Mouse (Mus musculus) kidney, postnatal 25 days (tissue): ENCODE measurements around the gene Nupl1.

ENCODE experiments used
- DNase-seq, 2 experiments: peaks; one replicate each; pipeline ENCODE4 v3.0.0; 2021; ENCODE audit warnings: mixed read lengths in 2 of 2

The Nupl1 gene

DNA sequence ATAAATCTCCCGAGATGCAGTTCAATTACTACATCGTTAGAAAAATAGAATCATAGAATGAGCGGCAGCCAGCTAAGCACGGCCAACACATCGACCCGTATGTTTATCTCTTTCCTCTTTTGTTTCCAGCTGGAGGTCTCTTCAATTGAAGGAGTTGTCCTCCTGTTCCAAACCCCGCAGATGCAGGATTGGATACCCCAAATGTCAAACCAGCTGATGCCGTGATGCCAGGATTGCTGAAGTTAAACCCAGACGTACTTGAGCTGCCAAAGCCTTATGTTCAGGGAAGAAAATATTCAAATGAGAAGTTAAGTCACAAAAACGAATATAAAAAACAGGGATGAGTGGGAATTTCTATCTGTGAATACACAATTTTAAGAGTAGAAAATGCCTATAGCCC is 31.3 kb downstream of the Nupl1 start:
- DNase-seq, result no peak

DNA sequence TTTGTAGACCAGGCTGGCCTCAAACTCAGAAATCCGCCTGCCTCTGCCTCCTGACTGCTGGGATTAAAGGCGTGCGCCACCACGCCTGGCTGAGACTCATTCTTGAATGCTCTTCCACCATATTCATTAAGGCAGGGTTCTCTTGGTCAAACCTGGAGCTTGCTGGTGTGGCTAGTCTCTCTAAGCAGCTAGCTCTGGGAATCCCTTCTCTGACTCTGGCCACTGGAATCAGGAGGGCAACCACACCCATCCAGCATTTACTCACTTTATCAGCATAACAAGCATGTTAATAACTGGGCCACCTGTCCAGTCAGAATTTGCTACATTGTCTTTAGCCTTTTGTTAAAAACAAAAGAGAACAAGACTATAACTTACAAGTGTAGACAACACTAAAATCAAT is 33.6 kb downstream of the Nupl1 start:
- no peak for DNase-seq

DNA sequence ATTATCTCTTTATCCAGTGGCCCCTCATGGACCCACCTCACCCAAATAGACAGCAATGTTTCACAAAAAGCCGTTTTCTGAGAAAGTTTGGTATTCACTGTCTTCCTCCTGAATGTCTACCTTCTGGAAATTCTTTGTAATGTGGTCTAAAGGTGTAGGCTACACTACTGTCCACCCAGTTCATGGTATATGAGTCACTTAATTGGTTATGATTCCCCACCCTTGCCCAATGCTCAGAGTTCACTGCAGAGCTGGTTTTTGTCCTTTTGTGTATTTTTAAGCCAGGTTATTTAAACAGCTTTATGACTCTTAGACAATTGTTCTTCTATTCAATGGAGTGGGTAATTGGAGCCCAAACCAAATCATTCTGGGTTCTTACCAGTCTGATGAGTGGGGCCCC is 35.1 kb downstream of the Nupl1 start:
- no peak for DNase-seq

DNA sequence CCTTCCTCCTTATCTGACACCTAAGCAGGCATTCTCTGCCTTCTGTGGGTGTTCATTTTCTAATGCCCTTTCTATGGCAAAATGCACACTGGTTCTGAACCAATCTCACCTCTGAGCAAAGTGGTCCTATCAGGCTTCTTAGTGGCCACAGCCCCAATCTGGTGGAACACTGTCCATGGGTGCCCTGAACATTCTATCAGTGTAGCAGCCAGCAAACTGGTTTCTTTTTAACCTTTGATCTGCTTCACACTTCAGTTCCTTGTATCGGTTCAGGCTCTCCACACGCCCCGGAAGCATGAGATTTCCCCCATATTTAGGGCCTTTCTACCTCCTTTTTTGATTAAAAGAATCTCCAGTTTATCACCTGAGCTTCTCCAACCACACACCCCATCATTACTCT is 36.2 kb downstream of the Nupl1 start:
- no peak for DNase-seq

DNA sequence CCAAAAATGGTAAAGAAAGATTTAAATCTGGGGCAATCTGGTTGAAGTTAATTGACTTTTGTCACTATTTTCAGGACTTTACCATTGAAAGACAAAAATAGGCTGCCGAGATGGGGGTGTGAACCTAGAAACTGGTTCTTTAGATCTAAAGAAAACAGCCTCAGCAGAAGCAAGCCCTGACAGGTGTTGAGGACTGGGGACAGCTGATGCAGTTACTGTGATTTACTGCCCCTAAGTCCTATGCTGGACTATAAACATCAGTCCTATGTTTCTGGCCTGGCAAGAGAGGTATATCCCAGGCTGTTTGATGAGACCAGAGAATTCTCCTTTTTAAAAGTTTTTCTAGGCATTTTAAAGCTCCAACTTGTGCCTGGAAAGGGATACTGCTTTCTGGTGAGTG is 37.2 kb downstream of the Nupl1 start:
- DNase-seq, result no peak

DNA sequence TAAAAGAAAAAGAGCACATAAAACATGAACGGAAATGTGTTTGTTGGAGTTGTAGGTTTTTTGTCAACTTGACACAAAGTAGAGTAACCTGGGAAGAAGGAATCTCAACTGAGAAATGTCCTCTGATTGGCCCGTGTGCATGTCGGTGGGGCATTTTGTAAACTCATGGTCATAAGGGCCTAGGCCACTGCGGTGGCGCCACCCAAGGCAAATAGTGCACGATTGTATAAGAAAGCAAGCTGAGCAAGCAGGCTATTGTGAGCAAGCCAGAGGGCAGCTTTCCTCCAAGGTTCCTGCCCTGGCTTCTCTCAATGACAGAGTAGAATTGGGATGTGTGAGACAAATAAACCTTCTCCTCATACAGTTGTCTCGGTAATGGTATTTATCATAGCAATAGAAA is 42.1 kb downstream of the Nupl1 start:
- no peak for DNase-seq

DNA sequence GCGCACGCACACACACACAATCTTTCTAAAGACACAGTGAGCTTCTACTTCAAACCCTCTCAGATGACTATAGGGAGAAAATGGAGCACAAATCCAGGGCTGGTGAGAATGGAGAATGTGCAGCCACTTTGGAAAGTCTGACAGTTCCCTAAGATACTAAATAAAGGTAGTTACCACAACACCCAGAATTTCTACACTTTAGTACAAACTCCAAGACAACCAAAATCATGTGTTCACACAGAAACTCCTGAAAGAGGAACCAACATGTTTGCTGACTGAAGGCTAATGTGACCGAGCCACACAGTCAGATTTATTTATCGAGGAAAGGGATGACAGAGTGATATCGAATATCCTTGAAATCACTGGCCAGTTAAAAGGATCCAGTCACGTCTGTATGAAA is 46.2 kb downstream of the Nupl1 start:
- no peak for DNase-seq

DNA sequence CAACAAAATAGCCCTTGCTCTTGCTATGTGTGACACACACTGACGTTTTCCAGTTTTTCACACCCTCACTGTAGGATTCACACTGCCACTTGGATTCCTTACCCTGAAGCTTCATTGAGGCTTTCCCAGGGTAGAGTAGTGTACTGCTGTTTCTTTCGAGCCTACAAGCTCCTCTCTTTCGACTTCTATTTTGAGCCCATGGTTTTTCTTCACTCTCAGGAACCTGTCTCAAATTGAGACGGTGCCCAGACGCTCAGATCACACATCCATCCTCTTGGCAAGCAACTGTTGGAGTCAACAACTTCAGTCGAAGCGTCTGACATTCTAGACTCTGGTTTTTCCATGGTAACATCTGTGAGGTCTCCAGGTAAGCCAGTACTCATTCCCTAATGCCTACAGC is 54.3 kb downstream of the Nupl1 start, which contains the start of gene Atp8a2:
TSS of gene Atp8a2 (minus strand) at position 296 of the 400 bp plus-strand sequence.
- DNase-seq, result no peak

DNA sequence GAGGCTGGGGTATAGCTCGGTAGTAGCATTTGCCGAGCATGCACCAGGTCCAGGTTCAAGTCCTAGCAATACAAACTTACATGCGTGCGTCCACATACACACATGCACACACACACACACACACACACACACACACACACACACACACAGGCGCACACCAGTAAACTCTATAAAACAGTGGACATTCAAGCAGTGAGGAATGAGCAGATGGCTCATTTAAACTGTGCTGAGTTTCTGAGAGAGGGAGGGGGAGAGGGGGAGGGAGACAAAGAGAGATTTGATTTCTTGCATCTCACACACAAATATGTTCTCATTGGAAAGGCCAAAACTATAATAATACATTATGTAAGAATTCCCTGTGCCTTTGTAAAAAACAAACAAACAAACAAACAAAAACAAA is 55.2 kb downstream of the Nupl1 start:
- DNase-seq, result no peak

DNA sequence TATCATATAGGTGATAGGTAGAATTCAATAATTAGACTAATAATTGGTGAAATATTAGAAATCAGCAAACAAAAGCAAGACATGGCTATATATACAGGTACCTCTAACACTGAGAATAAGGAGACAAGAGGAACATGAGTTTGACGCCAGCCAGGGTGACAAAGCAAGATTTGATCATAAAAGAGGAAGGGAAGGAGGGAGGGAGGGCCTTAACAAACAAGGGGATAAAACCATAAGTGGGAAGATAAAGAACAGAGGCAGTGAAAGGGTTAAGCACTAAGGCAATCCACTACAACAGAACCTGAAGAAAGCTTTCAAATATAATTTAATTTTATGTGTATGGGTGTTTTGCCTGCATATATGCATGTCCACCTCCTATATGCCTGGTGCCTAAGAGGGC is 56.6 kb downstream of the Nupl1 start:
- no peak for DNase-seq

DNA sequence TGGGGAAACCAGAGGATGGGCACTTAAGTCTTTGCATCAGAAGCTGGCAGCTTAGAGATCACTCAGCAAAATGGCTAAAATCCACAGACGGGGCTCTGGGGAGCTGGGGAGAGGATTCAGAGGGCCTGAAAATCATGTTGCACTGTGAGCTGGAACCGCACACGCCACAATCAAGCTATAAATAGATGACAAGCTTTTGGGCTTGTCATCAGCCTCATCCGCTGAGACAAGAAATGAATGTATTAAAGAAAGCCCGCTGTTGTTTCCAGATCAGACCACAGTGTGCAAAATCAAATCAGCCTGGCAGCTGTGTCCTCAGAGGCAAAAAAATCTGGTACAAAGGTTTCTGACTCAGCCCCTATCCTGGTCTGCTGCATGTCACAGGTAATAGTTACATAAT is 61.5 kb downstream of the Nupl1 start:
- no peak for DNase-seq

DNA sequence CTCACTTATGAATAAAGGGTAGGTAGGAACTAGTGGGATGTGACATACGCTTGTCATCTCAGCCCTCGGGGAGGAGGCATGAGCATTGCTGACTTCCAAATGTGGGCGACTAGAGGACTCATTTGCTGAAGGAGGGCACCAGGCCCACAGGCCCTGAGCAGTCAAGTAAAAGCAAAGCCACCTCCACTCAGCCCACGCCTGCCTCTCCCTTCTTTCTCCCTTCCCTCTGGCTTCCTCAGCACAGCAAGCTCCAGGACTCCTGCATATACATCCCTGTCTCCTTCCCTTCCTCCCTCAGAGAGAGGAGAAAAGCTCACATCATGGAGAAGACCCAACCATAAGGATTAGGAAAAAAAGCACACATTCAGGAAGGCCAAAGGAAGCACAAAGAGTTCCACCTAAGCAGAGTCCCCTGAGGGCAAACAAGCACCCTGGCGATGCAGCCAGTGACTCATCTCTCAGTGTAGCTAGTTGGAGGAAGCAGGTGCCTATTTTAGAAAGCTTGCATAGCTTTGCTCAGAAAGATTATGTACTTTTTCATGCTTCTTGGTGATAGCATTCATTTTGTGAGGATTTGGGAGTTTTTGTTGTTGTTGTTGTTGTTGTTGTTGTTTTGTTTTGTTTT is 62.9 kb downstream of the Nupl1 start:
- DNase-seq, result peak in 1 of 2 experiments; percentile 29

DNA sequence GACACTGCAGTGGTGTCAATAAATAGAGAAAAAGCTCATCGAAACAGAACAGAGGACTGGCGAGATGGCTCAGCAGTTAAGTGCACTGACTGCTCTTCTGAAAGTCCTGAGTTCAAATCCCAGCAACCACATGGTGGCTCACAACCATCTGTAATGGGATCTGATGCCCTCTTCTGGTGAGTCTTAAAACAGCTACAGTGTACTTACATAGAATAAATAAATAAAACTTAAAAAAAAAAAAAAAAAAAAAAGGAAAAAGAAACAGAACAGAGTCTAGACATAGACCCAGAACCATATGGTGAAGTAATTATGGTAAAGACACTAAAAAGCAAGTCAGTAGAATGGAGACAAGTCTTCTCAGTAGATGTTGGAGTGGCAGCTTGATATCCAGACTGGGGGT is 69.9 kb downstream of the Nupl1 start:
- DNase-seq, result no peak

DNA sequence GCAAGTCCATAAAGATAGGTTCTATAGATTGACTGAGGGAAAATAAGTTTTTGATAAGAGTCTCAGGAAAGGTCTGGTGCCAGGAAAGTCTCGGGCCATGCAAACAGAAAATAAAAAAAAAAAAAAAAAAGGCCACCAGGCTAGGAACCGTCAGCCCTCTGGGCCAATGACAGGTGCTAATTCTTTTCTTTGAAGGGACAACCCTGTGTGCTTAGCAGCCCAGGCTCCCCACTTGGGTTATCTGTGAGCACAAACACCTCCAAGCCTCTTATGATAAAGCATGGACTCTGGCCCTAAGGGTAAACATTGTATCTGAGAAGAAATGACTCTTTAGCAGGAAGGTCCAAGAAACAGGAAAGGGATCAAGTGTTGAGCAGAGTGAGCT is 72.7 kb downstream of the Nupl1 start:
- peak in 1 of 2 experiments; percentile 2 for DNase-seq

DNA sequence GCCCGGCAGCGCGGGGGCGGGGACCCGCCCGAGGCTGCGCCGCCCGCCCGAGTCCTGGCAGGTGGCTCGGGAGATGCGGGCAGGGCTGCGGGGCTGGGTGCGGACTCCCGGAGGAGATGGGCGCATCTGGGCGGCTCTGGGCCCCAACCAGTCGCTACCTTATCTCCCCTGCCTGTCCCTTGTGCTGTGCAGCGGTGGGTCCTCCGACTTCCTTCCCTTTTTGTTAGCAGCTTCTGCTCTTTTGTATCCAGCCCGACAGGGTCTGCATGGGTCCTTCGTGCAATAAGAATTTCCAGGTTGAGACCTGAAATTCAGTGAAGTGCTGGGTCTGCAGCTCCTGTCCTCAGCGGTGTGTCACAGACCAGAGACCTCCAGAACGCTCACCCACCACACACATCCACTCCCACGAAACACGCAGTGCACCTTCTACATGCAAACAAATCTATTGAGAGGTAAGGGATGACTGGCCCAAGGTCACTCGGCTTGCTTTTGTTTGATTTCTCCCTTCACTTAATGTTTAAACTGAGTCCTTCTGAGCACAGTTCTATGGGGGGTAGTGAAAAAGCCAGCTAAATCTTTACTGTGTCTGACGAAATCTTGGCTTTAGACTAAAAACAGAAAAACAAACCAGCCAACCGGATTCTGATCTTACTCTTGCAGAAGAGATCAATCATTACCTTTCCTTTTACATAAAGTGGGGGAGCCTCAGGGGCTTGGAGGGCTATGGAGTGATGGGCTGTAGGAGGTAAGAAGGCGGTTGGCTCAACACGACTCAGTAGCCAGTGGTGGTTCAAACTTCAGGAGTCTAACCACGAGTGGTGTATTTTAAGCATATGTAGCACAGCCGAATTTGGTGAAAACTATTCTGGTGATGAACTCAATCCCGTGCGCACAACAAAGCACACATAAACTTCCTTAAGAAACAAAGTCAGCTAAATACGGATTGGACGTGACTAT is 73.3 kb downstream of the Nupl1 start:
- DNase-seq, result peak in 1 of 2 experiments; percentile 34

DNA sequence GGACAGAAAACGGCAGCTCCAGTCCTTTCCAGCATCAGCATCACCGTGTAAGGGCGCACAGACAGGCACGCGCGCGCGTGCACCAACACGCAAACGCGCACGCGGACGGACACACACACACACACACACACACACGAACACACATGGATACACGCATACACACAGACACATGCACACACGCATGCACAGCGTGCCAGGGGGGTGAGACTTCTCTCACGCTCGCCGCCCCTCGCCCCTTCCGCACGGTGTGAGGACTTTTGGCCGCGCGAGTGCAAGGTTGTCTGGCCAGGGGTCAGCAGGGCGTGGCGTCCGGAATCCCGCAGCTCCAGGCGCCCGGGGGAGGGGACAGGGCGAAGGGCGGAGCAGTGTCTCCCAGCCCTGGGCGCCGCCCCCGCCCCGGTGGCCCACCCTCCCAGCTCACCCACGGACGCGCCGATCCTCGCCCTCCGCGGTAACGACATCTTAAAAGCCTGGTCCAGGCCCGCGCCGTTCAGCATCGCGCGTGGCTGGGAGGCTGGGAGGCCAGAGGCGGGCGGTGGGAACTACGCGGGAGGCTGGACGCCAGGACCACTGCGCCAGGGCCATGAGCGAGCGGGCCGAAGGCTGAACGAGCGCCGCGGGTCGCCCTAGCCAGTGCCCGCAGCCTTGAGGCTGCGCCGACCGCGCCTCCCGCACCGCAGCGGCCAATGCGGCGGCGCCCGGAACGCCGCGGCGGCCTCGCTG is 74.2 kb downstream of the Nupl1 start:
- peak; percentile 42 to 66 for DNase-seq

DNA sequence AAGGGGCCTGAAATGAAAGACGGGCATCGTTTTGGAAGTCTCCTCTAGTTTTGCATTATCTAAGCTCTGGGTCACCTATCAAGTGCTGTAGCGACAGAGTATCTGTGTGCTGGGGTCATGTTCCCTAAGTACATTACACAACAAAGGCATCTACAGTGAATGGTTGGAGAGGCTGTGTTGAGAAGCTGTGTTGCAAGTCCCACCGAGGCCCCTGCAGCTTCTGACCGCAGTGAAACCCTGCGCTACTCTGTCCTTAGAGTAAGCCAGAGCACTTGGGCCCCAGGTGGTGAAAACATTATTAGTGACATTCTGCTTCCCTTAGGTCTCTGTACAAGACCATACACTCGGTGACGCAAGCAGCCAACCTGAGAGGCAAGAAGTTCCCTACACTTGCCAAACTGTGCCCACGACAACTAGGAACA is 74.8 kb downstream of the Nupl1 start:
- DNase-seq, result no peak

DNA sequence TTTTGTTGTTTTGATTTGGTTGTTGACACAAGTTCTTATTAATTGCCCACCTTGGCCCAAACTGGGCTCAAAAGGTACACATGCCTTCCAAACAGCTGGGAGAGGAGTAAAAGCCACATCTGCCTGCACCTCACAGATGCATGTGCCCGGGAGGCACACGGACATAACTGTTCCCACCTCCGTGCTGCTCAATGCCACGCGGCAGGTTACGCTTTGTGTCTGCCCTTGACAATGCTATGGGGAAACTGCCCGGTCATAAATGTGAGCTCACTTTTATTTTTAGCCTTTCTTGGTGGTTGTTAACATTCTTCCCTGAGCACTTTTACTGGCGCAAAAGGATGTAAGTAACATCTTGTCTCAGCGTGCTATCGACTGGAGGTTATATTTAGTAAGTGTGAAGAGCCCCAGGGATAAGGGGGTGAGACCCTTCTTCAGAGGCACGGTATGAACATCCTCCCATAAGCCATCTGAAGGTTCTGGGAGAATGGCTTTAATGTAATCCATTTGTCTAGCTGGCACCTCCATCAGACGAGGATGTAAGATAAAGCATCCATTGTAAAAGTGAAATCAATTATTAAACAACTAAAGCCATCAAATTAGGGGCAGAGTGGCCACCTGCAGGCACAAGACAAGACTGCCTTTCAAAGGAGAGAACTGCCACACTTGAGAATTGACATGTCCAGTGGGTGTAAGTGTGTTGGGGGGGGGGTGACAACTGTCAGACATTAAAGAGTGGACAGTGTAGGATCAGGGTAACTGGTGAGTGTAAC is 78.8 kb downstream of the Nupl1 start:
- DNase-seq, result no peak

DNA sequence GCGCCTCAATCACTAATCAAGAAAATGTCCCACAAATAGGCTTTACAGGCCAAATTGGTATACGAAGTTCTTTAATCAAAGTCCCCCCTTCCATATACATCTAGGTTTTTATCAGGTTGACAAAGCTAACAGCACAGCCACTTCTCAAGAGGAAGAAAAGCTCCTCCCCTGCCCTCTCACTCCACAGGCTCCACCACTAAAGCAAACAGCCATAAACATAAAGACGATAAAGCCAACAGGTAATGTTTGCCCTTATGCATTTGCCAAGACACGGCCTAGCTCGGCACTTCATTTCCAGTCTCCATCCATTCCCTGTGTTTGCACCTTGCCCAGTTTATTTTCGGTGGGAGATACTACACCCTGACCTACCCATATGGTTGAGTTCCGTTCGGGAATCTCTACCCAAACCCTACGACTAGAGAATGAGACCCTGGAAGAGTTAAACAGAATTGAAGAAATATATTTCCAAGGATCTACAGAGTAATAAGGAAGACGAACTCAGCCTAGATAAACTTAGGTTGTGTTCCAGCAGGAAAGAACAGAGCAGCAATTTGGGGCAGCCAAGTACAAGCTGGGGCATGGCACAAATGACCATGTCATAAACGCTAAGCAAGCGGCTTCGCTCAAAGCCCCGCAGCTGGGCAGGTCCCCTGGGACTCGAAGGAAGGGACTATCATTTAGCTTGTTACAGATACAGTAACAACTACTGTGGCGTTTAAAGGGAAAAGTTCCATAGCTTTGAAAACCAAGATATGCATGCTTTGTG is 80.2 kb downstream of the Nupl1 start:
- no peak for DNase-seq

DNA sequence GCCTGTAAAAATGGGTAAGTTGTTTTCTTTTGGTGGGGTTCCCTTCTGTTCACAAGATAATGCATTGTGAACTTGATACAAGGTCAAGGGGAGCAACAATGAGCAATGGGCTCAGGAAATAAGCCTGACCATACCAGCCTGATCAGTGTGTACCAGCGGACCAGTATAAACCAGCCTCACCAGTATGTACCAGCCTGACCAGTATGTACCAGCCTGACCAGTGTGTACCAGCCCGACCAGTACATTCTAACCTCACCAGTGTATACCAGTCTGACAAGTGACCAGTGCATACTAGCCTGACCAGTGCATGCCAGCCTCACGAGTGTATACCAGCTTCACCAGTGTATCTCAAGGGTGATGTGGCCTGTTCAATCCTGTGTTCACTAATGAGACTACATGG is 87.9 kb downstream of the Nupl1 start:
- DNase-seq, result no peak

DNA sequence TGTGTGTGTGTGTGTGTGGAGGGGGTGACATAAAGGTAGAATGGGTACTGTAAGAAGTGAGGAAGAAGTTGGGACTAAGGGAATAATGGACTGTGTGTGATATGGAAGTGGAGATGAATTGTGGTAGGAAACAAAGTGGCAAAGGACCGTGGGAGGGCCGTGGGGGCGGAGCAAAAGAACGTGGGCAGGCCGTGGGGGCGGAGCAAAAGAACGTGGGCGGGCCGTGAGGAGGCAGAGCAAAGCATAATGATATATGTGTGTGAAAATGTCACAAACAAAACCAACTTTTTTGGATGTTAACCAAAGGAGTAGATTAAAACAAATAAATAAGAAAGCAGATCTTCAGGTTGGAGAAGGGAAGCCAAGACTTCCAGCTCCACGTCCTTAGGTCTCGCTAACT is 98.9 kb downstream of the Nupl1 start:
- no peak for DNase-seq

DNA sequence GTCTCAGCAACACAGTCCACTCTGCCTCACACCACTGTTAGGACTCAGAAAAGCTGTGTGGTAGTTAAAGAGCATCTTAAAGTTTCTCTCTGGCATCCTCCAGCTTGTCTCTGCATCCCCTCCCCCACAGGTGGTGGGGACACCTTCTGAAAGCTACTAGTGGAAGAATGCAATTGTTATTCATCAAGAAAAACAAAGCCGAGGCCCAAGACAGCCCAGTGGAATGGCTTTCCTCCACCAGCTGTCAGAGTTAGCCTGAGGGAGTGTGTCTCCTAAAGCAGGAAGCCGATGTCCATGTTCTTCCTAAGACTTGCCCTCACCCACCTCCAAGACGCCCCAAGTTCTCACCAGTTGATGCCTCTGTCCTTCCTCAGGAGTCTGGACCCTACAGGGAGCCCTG is 102.3 kb downstream of the Nupl1 start:
- DNase-seq, result no peak
